Mouse (Mus musculus): Measurements from ENCODE around the gene Jund.

Jund gene

GRCm38 (mm10) chr8:70699834-70700554, 1.2 kb downstream of the Jund start:
- DNase-seq (ENCODE audit: low read depth): no peak

GRCm38 (mm10) chr8:70700555-70700922, 1.8 kb downstream of the Jund start:
- peak; percentile 80 for DNase-seq (ENCODE audit: low read depth)

GRCm38 (mm10) chr8:70701048-70701981, 2.6 kb downstream of the Jund start:
- DNase-seq (ENCODE audit: low read depth): no peak

- DNase-seq (ENCODE audit: low read depth): no peak
Observed at GRCm38 (mm10) chr8:70701982-70702841, 3.5 kb downstream of the Jund start.

- DNase-seq (ENCODE audit: low read depth): peak; percentile 93
Observed at GRCm38 (mm10) chr8:70702842-70703182, 4.1 kb downstream of the Jund start.

- DNase-seq (ENCODE audit: low read depth): no peak
Observed at GRCm38 (mm10) chr8:70703287-70703686, 4.5 kb downstream of the Jund start, which contains the start of gene Iqcn. Iqcn (plus strand) TSS chr8:70703457.

GRCm38 (mm10) chr8:70708281-70708680, 9.5 kb downstream of the Jund start:
- DNase-seq (ENCODE audit: low read depth): no peak

- no peak for DNase-seq (ENCODE audit: low read depth)
Observed at GRCm38 (mm10) chr8:70709794-70710193, 11.0 kb downstream of the Jund start.

- no peak for DNase-seq (ENCODE audit: low read depth)
Observed at GRCm38 (mm10) chr8:70710296-70710695, 11.5 kb downstream of the Jund start.

- DNase-seq (ENCODE audit: low read depth): no peak
Observed at GRCm38 (mm10) chr8:70711041-70711440, 12.3 kb downstream of the Jund start.

GRCm38 (mm10) chr8:70713991-70714390, 15.2 kb downstream of the Jund start:
- no peak for DNase-seq (ENCODE audit: low read depth)

GRCm38 (mm10) chr8:70715086-70715485, 16.3 kb downstream of the Jund start:
- DNase-seq (ENCODE audit: low read depth): no peak

- no peak for DNase-seq (ENCODE audit: low read depth)
Observed at GRCm38 (mm10) chr8:70716521-70717400, 18.0 kb downstream of the Jund start.

- DNase-seq (ENCODE audit: low read depth): no peak
Observed at GRCm38 (mm10) chr8:70718297-70718696, 19.5 kb downstream of the Jund start, which contains the start of gene Gm3336. Gm3336 (plus strand) TSS chr8:70718543.

GRCm38 (mm10) chr8:70719796-70720270, 21.1 kb downstream of the Jund start:
- no peak for DNase-seq (ENCODE audit: low read depth)

GRCm38 (mm10) chr8:70720739-70721138, 22.0 kb downstream of the Jund start:
- DNase-seq (ENCODE audit: low read depth): peak; percentile 38

GRCm38 (mm10) chr8:70721601-70722000, 22.9 kb downstream of the Jund start:
- DNase-seq (ENCODE audit: low read depth): no peak

- DNase-seq (ENCODE audit: low read depth): no peak
Observed at GRCm38 (mm10) chr8:70723486-70724210, 24.9 kb downstream of the Jund start, which contains the start of gene Pde4c. Pde4c (plus strand) TSS chr8:70723720.

GRCm38 (mm10) chr8:70724216-70724615, 25.5 kb downstream of the Jund start:
- no peak for DNase-seq (ENCODE audit: low read depth)

GRCm38 (mm10) chr8:70725792-70726447, 27.2 kb downstream of the Jund start:
- no peak for DNase-seq (ENCODE audit: low read depth)
